Mouse (Mus musculus): Measurements from ENCODE around the gene Ddah1.
"Not testable (repeated sequence)": the region's sequence is repeated elsewhere in the genome, so short reads cannot be mapped to it uniquely, and the experiment has no call there.

The Ddah1 gene

GRCm38 (mm10) chr3:145864713-145865233 is 106.3 kb downstream of the Ddah1 start:
- DNase-seq (ENCODE audit: low spot score), result no peak

GRCm38 (mm10) chr3:145872680-145873079 is 114.2 kb downstream of the Ddah1 start:
- DNase-seq (ENCODE audit: low spot score), result no peak

- DNase-seq (ENCODE audit: low spot score), result no peak
These were observed 114.8 kb downstream of the Ddah1 start for GRCm38 (mm10) chr3:145873271-145873670.

GRCm38 (mm10) chr3:145874126-145874525 is 115.7 kb downstream of the Ddah1 start:
- DNase-seq (ENCODE audit: low spot score), result no peak

GRCm38 (mm10) chr3:145876120-145876519 is 117.6 kb downstream of the Ddah1 start:
- DNase-seq (ENCODE audit: low spot score), result no peak

GRCm38 (mm10) chr3:145878867-145879266 is 120.4 kb downstream of the Ddah1 start:
- DNase-seq (ENCODE audit: low spot score), result not testable (repeated sequence)

- no peak for DNase-seq (ENCODE audit: low spot score)
These were observed 121.9 kb downstream of the Ddah1 start for GRCm38 (mm10) chr3:145880335-145880734.

GRCm38 (mm10) chr3:145882076-145882874 is 123.8 kb downstream of the Ddah1 start:
- no peak for DNase-seq (ENCODE audit: low spot score)

- no peak for DNase-seq (ENCODE audit: low spot score)
These were observed 124.8 kb downstream of the Ddah1 start for GRCm38 (mm10) chr3:145883233-145883632.

GRCm38 (mm10) chr3:145885376-145885775 is 126.9 kb downstream of the Ddah1 start:
- DNase-seq (ENCODE audit: low spot score), result no peak

GRCm38 (mm10) chr3:145885851-145886464 is 127.5 kb downstream of the Ddah1 start:
- no peak for DNase-seq (ENCODE audit: low spot score)

- no peak for DNase-seq (ENCODE audit: low spot score)
These were observed 129.0 kb downstream of the Ddah1 start for GRCm38 (mm10) chr3:145887430-145887971.

- DNase-seq (ENCODE audit: low spot score), result no peak
These were observed 132.1 kb downstream of the Ddah1 start for GRCm38 (mm10) chr3:145890346-145891132.

GRCm38 (mm10) chr3:145892451-145892850 is 134.0 kb downstream of the Ddah1 start:
- no peak for DNase-seq (ENCODE audit: low spot score)

- no peak for DNase-seq (ENCODE audit: low spot score)
These were observed 135.7 kb downstream of the Ddah1 start for GRCm38 (mm10) chr3:145894131-145894530.

- no peak for DNase-seq (ENCODE audit: low spot score)
These were observed 139.3 kb downstream of the Ddah1 start for GRCm38 (mm10) chr3:145897749-145898148.

- DNase-seq (ENCODE audit: low spot score), result no peak
These were observed 141.4 kb downstream of the Ddah1 start for GRCm38 (mm10) chr3:145899832-145900231.

- no peak for DNase-seq (ENCODE audit: low spot score)
These were observed 145.1 kb downstream of the Ddah1 start for GRCm38 (mm10) chr3:145903530-145903929.

- DNase-seq (ENCODE audit: low spot score), result no peak
These were observed 146.6 kb downstream of the Ddah1 start for GRCm38 (mm10) chr3:145904850-145905776.

GRCm38 (mm10) chr3:145906582-145906981 is 148.1 kb downstream of the Ddah1 start:
- DNase-seq (ENCODE audit: low spot score), result no peak

- DNase-seq (ENCODE audit: low spot score), result no peak
These were observed 154.0 kb downstream of the Ddah1 start for GRCm38 (mm10) chr3:145912512-145912911.

Measured in urinary bladder, postnatal 10 days (tissue).